Mouse (Mus musculus) brain, embryonic 14.5 days (tissue): Measurements from ENCODE around the gene Mapkapk2. TPM values are rescaled to one million over a fixed set of nuclear protein-coding genes. Genes with fewer than 3 reads are reported as not detected.
A peak's percentile ranks its signal among the peaks of the same experiment; 100 is the strongest.

ENCODE experiments used
- DNase-seq: peaks from one replicate; pipeline ENCODE4 v3.0.0-alpha.2; 2011; ENCODE audit warnings: low read depth
- CTCF ChIP-seq: fragments of 200-500 bp; IDR thresholded peaks from 2 replicates; pipeline ENCODE4 v1.5.1; 2012; ENCODE audit warnings: inconsistent platforms, mild to moderate bottlenecking, moderate library complexity, borderline replicate concordance; ENCODE audit not compliant: insufficient read depth, insufficient read length; ENCODE audit errors: extremely low read depth
- POLR2A ChIP-seq: fragments of 200-500 bp; IDR thresholded peaks from 2 replicates; pipeline ENCODE4 v1.6.1; 2012; ENCODE audit warnings: mild to moderate bottlenecking, inconsistent platforms, borderline replicate concordance; ENCODE audit not compliant: poor library complexity, insufficient read depth, insufficient read length, severe bottlenecking; ENCODE audit errors: extremely low read depth
- polyA plus RNA-seq: library from polyadenylated mRNA; depleted of rRNA; stranded (reverse); fragments of >200 nt; gene quantifications from 2 replicates; pipeline ENCODE4 v1.2.3, GENCODE M21; 2012

Mapkapk2 gene
- polyA plus RNA-seq, 1 experiment = 50.5 TPM

GRCm38 (mm10) chr1:131103776-131104424, 6.3 kb upstream of the Mapkapk2 start:
- DNase-seq = no peak
- no peak for TF ChIP-seq POLR2A
- no peak for TF ChIP-seq CTCF

GRCm38 (mm10) chr1:131100808-131101207, 3.2 kb upstream of the Mapkapk2 start:
- DNase-seq = no peak
- TF ChIP-seq CTCF (no peak), POLR2A (no peak)

- TF ChIP-seq POLR2A (no peak), CTCF (no peak)
- peak; percentile 65 for DNase-seq
These were observed 575 bp downstream of the Mapkapk2 start for GRCm38 (mm10) chr1:131096803-131097699.

- no peak for DNase-seq
- TF ChIP-seq CTCF (no peak), POLR2A (no peak)
These were observed 1.4 kb downstream of the Mapkapk2 start for GRCm38 (mm10) chr1:131096132-131096695.

- TF ChIP-seq POLR2A (no peak), CTCF (no peak)
- peak; percentile 83 for DNase-seq
These were observed 2.1 kb downstream of the Mapkapk2 start for GRCm38 (mm10) chr1:131095574-131095973.

GRCm38 (mm10) chr1:131093889-131094288, 3.7 kb downstream of the Mapkapk2 start:
- no peak for TF ChIP-seq CTCF
- TF ChIP-seq POLR2A = no peak
- DNase-seq = no peak

- DNase-seq = no peak
- TF ChIP-seq POLR2A (no peak), CTCF (no peak)
These were observed 4.8 kb downstream of the Mapkapk2 start for GRCm38 (mm10) chr1:131092846-131093245.

- no peak for TF ChIP-seq POLR2A
- no peak for TF ChIP-seq CTCF
These were observed 5.5 kb downstream of the Mapkapk2 start for GRCm38 (mm10) chr1:131092173-131092572.

GRCm38 (mm10) chr1:131091481-131091880, 6.1 kb downstream of the Mapkapk2 start:
- DNase-seq = no peak
- TF ChIP-seq POLR2A (no peak), CTCF (no peak)

More at GRCm38 (mm10) chr1:131092173-131092572, 5.5 kb downstream of the Mapkapk2 start:
- no peak for DNase-seq

- TF ChIP-seq POLR2A = no peak
- TF ChIP-seq CTCF = no peak
- DNase-seq = no peak
These were observed 6.7 kb downstream of the Mapkapk2 start for GRCm38 (mm10) chr1:131090877-131091276.

- no peak for TF ChIP-seq POLR2A
- TF ChIP-seq CTCF = no peak
- DNase-seq = no peak
These were observed 7.4 kb downstream of the Mapkapk2 start for GRCm38 (mm10) chr1:131090261-131090660.
